Mouse (Mus musculus): ENCODE results near the gene Cyp2w1.

GRCm38 (mm10) chr5:139388694-139389675, 36.6 kb downstream of the Cyp2w1 start:
- TF ChIP-seq CTCF (IDR thresholded peaks at IDR 0.05; ENCODE audit: low read depth): no peak
- no peak for TF ChIP-seq EP300 (optimal IDR thresholded peaks at IDR 0.05)
